Mouse (Mus musculus): ENCODE measurements around the gene Itprid2. TPM values are rescaled to one million over a fixed set of nuclear protein-coding genes. Genes with fewer than 3 reads are reported as not detected.

Itprid2 gene
- total RNA-seq, 2 experiments from 2014 or later, result 32.3 to 39.3 TPM

DNA sequence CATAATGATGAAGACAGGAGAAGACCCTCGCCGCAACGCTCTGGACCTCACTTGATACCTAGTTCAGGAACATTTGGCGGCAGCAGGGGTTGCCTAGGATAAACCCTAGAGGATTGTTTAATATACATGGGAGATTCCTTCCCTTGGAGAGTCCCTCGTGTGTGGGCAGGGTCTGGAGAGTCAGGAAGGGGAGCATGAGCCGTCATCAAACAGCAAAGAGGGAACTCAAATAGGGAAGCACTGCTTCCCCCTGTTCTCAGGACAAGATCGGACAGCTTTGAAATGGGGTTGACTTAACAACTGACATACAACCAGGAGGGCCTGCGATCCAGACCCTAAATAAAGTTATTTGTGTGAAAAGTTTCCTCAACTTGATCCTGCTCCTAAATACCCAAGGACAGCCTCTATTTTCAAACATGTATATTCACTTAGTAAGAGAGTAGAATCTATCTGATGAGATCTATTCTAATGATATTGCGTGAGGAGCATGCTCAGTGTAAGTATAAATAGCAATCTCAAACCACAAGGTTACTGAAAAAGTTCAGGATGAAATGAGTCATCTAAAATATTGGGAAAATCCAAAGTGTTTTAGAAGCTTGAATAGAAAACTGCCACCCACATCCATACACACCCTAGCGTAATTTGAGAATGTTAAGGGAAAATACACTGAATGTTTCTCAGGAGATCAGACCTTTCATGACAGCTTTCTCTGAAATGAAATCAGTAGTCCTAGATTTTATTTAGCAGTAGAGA is 61.5 kb downstream of the Itprid2 start:
- DNase-seq (ENCODE audit: low spot score in 2 of 2), result no peak
- intact Hi-C loops (cut with DNase I), result no loop called here

DNA sequence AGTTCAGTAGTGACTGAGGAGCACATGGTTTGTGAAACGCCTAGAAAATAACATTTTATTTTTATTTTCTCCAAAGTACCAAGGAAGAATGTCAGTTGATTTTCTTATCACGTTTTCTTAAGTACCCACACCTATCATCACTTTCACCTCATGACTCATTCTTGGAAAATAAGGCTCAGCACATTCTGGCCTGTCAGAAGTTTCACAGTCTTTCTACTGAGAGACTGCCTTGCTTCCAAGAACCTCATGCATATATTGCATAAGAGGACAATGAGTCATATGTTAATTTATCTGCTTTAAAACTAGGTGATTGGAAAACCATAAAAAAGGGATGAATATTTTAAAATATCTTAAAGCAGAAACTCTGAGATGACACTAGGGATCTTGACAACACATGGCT is 63.0 kb downstream of the Itprid2 start:
- intact Hi-C loops (cut with DNase I), result no loop called here
- no peak for DNase-seq (ENCODE audit: low spot score in 2 of 2)

DNA sequence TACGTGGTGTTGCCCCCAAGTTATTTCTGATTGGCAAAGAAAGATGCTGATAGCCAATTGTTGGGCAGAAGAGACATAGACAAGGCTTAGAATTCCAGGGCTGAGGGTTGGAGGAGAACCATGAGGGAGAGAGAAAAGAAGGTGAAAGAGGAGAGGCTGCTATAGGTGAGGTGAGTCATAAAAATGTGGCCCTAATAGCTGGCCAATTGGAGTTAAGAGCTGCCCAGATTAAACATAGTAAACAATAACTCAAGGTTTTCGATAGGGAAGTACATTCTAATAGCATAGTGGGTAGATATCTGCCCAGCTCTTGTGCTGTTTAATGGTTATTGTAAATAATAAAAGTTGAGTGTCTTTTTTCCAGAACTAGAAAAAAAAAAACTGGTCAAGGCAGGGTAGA is 69.6 kb downstream of the Itprid2 start:
- DNase-seq (ENCODE audit: low spot score in 2 of 2), result no peak
- intact Hi-C loops (cut with DNase I), result no loop called here

DNA sequence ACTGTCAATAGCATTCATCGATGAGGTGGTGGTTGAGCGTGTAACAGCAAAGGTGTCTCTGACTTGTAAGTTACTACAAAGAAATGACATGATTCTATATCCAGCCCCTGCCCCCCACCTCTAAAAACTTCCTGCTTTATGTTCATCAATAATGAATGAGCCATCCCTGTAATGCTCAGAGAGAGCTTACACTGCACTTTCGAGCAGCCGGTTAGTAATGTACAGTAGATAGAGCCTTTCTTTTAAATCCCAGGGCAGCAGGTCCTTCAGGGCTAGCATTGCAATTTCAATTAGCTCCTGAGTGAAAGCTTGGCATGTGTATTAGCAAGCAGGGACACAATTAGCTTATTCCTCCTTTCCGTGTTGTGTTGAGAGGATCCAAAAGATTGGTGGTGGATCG is 72.4 kb downstream of the Itprid2 start, which contains the start of gene Ppp1r1c:
Gene Ppp1r1c (plus strand): TSS at position 206 of the 400 bp plus-strand sequence.
- no peak for DNase-seq (ENCODE audit: low spot score in 2 of 2)

DNA sequence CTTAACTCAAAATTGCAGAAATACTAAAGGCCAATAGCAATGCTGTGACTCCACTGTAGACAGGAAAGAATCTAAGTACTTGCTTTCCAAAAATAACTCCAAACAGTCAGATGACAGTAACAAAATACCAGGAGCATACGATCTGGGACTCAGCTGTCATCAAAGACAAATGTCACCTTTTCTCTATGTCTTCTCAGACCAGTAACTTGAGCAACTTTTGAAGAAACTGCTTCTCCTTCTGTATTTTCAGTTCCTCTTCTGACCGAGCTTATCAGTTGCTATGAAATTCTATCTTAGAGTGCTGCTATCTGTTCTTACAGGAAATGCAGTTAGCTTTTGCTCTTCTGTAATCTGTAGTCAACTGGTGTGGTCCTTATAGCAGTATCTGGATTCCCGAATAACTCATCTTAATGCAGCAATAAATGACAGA is 78.5 kb downstream of the Itprid2 start:
- DNase-seq (ENCODE audit: low spot score in 2 of 2), result no peak
- intact Hi-C loops (cut with DNase I), result no loop called here

More for the DNA sequence above, 72.4 kb downstream of the Itprid2 start, which contains the start of gene Ppp1r1c:
- intact Hi-C loops (cut with DNase I), result no loop called here

DNA sequence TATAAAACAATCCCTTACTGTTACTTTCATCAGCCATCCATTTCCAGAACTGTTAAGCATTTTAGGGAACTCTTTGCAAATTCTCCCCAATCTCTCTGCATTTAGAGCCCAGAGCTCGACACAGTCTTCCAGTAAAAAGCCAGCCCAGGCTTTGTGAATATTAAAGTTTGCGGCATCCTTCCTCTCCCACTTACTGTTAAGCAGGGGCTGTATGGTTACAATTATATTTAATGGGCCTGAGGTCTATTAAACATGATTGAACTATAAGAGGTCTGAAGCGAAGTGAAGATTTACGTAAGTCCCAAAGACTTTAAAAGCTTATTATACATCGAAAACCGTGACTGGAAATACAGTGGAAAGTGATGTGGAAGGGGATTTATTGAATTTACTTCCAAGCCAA is 79.6 kb downstream of the Itprid2 start:
- intact Hi-C loops (cut with DNase I), result no loop called here
- DNase-seq (ENCODE audit: low spot score in 2 of 2), result no peak

DNA sequence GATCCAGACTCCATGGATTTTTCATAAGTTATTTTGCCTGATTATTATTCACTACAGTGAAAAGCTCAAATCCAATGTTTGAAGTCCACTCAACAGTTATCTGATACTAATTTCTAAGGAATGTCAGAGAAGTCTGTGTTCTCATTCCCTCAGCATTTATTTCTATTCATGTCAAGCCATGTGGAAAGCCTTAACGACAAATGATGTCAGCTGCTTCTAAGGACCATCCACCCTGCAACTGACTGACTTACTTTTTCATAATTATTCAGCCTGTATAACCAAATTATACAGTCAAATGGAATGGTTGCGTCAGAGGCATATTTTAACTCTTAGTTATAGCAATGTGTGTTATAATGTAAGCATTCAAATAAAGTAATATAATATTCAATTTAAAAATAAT is 80.8 kb downstream of the Itprid2 start:
- intact Hi-C loops (cut with DNase I), result no loop called here
- no peak for DNase-seq (ENCODE audit: low spot score in 2 of 2)

DNA sequence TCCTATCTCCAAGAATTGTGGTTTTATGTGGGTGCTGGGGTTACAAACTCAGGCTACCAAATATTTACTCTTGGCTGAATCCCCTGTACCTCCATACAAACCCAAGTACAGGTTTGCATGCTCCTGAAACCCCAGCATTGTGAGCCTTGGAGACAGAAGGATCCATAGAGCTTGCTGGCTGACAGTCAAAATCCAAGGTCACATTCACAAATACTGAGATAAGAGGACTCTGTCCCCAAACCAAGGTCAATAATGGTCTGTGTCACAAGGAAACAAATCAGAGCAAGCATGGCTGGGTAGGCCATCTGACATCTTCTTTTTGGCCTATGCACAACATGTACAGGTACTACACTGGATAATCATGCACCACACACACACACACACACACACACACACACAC is 82.7 kb downstream of the Itprid2 start:
- intact Hi-C loops (cut with DNase I), result no loop called here
- no peak for DNase-seq (ENCODE audit: low spot score in 2 of 2)

DNA sequence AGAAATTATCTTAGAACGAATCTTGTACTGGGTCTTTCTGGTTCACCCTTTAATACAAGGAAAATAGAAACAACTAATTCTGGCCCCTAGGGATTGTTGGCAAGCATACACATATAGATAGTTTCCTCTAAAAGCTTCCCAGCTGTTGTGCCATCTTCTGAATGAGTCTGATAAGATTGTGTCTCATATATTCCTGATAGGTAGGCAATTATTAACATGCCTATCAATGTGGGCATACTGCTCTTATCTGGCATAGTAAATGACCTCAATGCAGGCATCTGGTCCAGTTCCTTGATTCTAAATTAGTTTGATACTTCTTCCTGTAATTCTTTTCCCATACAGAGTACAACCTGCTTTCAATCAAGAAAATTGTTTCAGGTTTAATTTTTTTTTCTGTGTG is 87.3 kb downstream of the Itprid2 start:
- intact Hi-C loops (cut with DNase I), result no loop called here
- no peak for DNase-seq (ENCODE audit: low spot score in 2 of 2)

Other genes starting within 250 kb of the Itprid2 start
- 10 to 100 TPM; 14.6 to 18.9 TPM for gene Neurod1, start 178.6 kb upstream of the Itprid2 start, total RNA-seq (2021)
- gene Cerkl, start 178.6 kb upstream of the Itprid2 start, total RNA-seq (2021), result 1 to 10 TPM; 3.0 to 6.7 TPM
- not detected for gene Ppp1r1c, start 72.4 kb downstream of the Itprid2 start, total RNA-seq (2021)

All from left cerebral cortex, postnatal 36 days (tissue).